In the genomic region with DNA sequence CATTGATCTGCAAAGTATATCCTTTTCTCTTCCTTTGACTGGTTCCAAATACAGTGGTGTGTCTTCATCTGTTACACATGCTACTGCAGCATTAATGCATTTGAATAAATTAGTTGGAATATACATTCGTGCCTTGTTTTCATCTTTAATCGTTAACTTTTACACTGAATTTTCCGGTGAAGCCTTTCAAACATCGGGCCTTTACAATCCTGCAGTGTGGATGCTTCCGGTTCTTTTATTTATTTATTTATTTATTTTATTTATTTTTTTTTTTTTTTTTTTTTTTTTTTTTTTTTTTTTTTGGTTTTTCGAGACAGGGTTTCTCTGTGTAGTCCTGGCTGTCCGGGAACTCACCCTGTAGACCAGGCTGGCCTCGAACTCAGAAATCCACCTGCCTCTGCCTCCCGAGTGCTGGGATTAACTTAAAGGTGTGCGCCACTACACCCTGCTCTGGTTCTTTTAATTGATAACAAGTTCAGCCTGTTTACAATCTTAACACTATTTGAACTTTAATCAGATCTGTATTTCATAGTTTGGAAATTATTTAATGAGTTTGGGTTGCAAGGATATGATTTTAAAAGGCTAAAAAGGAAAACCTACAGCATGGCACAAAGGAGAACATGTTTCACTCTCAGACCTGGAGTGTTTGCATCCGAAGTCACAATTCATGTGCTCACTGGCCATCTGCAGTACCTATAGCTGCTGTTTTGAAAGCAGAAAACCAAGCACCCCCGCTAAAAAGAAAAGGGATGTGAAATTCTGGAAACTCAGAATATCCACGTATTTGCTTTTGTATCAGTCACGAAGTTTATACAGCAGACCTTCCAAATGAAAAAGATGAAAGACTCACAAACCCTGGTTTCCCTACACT, we compare ENCODE assay signal across 9 mouse cellular contexts. TPM values are rescaled to one million over a fixed set of nuclear protein-coding genes. Genes with fewer than 3 reads are reported as not detected.
DNase-seq lines count a peak whose midpoint lies in the region; ATAC-seq and TF ChIP-seq lines count a peak whose summit lies in the region.
"Had no signal": no experiment of that assay in that cellular context is flagged by ENCODE, and none has a peak within 500 bp of the region (broad histone marks: within the 10 kb centered on the region; RNA-seq: fewer than 3 reads in every experiment).

No protein-coding gene starts in this region.

- H3K9ac ChIP-seq in heart, adult 2 months (ENCODE audit: low read depth, low read length) = peak overlapping the region; percentile 36; the same call in 1 of the 2 replicates
- peak overlapping the region; percentile 94 for H3K9ac ChIP-seq in ES-Bruce4 (ENCODE audit: low read depth, poor library complexity, severe bottlenecking)
- peak overlapping the region; percentile 98 for H3K9ac ChIP-seq in liver, postnatal 0 days (replicated peaks)

- H3K9me3 ChIP-seq in ES-Bruce4 (replicated peaks; ENCODE audit: control insufficient read depth, insufficient read depth, low read length, poor library complexity, severe bottlenecking) = no peaks in the 10 kb centered on the region
- no peaks in the 10 kb centered on the region for H3K9me3 ChIP-seq in liver, postnatal 0 days (ENCODE audit: low read length)

- DNase-seq in heart, adult 2 months = no peak
- no peak for DNase-seq in heart, postnatal 10 days
- no peak for DNase-seq in liver, postnatal 0 days
- DNase-seq in adrenal gland, postnatal 36 days = no peak
- DNase-seq in left cerebral cortex, postnatal 14 days (ENCODE audit: low spot score in 2 of 2) = no peak
- DNase-seq in cerebellum, adult 11-12 months = no peak

- H3K36me3 ChIP-seq in heart, adult 2 months (ENCODE audit: control insufficient read depth, insufficient read depth, low read length) = peaks cover 16% of the 10 kb centered on the region
- H3K36me3 ChIP-seq in ES-Bruce4 (ENCODE audit: control insufficient read depth, insufficient read depth, low read length, poor library complexity, severe bottlenecking) = peaks cover 29% of the 10 kb centered on the region
- H3K36me3 ChIP-seq in liver, postnatal 0 days (replicated peaks; ENCODE audit: insufficient read depth, low read length) = peaks cover 19% of the 10 kb centered on the region

- H3K79me2 ChIP-seq in heart, adult 2 months (replicated peaks; ENCODE audit: control insufficient read depth, insufficient read depth, low read length) = peaks cover 4% of the 10 kb centered on the region

- no peak for TF ChIP-seq POLR2A in heart, adult 2 months (IDR thresholded peaks at IDR 0.05; ENCODE audit: insufficient read depth, low read depth, low read length)
- TF ChIP-seq POLR2A in ES-Bruce4 (IDR thresholded peaks at IDR 0.05; ENCODE audit: insufficient read depth, low read length) = no peak

- WGBS in heart, adult 2 months = 48% methylated on average over 14 of the region's 14 CpGs
- 47% methylated on average over 14 of the region's 14 CpGs for WGBS in liver, postnatal 0 days (ENCODE audit: insufficient replicate concordance)

- peaks cover 5% of the 10 kb centered on the region for H3K4me1 ChIP-seq in heart, adult 2 months (ENCODE audit: control insufficient read depth, insufficient read depth, low read length)
- no peaks in the 10 kb centered on the region for H3K4me1 ChIP-seq in ES-Bruce4 (ENCODE audit: control insufficient read depth, insufficient read depth, low read length)
- peaks cover 32% of the 10 kb centered on the region for H3K4me1 ChIP-seq in liver, postnatal 0 days (ENCODE audit: insufficient read depth)

- intact Hi-C loops in heart, adult 2 months (cut with DNase I) = loop anchor here (2.0 kb wide), 1 partner anchor 19 kb away; no protein-coding TSS in a partner anchor
- intact Hi-C loops in heart, postnatal 10 days (cut with DNase I) = no loop called here
- intact Hi-C loops in left cerebral cortex, postnatal 14 days (cut with DNase I) = no loop called here

- ATAC-seq in granulocyte monocyte progenitor cell, adult 5-6 weeks (replicated peaks; ENCODE audit: poor library complexity, severe bottlenecking) = peak; percentile 31
- no peak for ATAC-seq in liver, postnatal 0 days

- no peaks in the 10 kb centered on the region for H3K27me3 ChIP-seq in heart, adult 2 months (ENCODE audit: control insufficient read depth, insufficient read depth, low read length)
- H3K27me3 ChIP-seq in ES-Bruce4 (ENCODE audit: control insufficient read depth, insufficient read depth, low read length, poor library complexity, severe bottlenecking) = no peaks in the 10 kb centered on the region
- no peaks in the 10 kb centered on the region for H3K27me3 ChIP-seq in liver, postnatal 0 days (ENCODE audit: insufficient read depth, low read length)

- peak overlapping the region; percentile 81 for H3K4me2 ChIP-seq in liver, postnatal 0 days (ENCODE audit: low read depth, low read length)

- peak overlapping the region; percentile 92 for H3K4me3 ChIP-seq in heart, adult 2 months
- H3K4me3 ChIP-seq in ES-Bruce4 (ENCODE audit: low read depth, low read length) = peak overlapping the region; percentile 47
- peak overlapping the region; percentile 99 for H3K4me3 ChIP-seq in liver, postnatal 0 days (ENCODE audit: low read depth, low read length)

- no peak for TF ChIP-seq CTCF in heart, adult 2 months (IDR thresholded peaks at IDR 0.05)
- no peak for TF ChIP-seq CTCF in ES-Bruce4 (IDR thresholded peaks at IDR 0.05; ENCODE audit: low read depth, low read length)
- no peak for TF ChIP-seq CTCF in liver, postnatal 0 days (IDR thresholded peaks at IDR 0.05; ENCODE audit: low read depth)

- H3K27ac ChIP-seq in heart, adult 2 months = peak overlapping the region; percentile 91
- H3K27ac ChIP-seq in ES-Bruce4 (ENCODE audit: insufficient read depth, low read length) = peak overlapping the region; percentile 86
- peak overlapping the region; percentile 99 for H3K27ac ChIP-seq in liver, postnatal 0 days (ENCODE audit: low read depth)

- TF ChIP-seq EP300 in heart, adult 2 months (IDR thresholded peaks at IDR 0.05; ENCODE audit: insufficient read depth, low read depth, low read length) = no peak
- TF ChIP-seq EP300 in ES-Bruce4 (IDR thresholded peaks at IDR 0.05; ENCODE audit: insufficient read depth, low read depth, low read length) = no peak
- TF ChIP-seq EP300 in liver, postnatal 0 days (IDR thresholded peaks at IDR 0.05; ENCODE audit: low read depth) = no peak

RNA-seq across cellular contexts. Expression of a gene that starts 0.6 kb away (rescaled TPM):
- 10 to 100 TPM; 53.7 to 54.7 TPM for total RNA-seq in heart, adult 2 months (2021)
- polyA plus RNA-seq in heart, adult 2 months (2012; rRNA removed) = 23.3 and 37.5 TPM in 2 replicates
- total RNA-seq in heart, postnatal 10 days (2021) = 10 to 100 TPM; 73.3 to 77.8 TPM
- polyA plus RNA-seq in ES-Bruce4 (2011; ENCODE audit: insufficient read depth, insufficient read length, low read depth, missing spikeins) = 111 and 122 TPM in 2 replicates
- total RNA-seq in granulocyte monocyte progenitor cell, adult 5-6 weeks (2014; fragmentation: Nextera tagmentation) = 92.2 and 108 TPM in 2 replicates
- 102 and 108 TPM in 2 replicates for total RNA-seq in granulocyte monocyte progenitor cell, adult 5-6 weeks (2017)
- 149 and 154 TPM in 2 replicates for polyA plus RNA-seq in liver, postnatal 0 days (2015; fragmentation: Nextera tagmentation; extraction: Ambion mirVana)
- total RNA-seq in adrenal gland, postnatal 36 days (2021) = 10 to 100 TPM; 83.7 to 87.3 TPM
- total RNA-seq in left cerebral cortex, postnatal 14 days (2021) = 10 to 100 TPM; 62.7 to 67.1 TPM

RNA-seq across cellular contexts. Expression of a gene that starts 22.5 kb away (rescaled TPM):
- 10 to 100 TPM; 96.7 to 97.0 TPM for total RNA-seq in heart, adult 2 months (2021)
- 34.1 and 62.8 TPM in 2 replicates for polyA plus RNA-seq in heart, adult 2 months (2012; rRNA removed)
- 100 to 1,000 TPM; 102 to 107 TPM for total RNA-seq in heart, postnatal 10 days (2021)
- 63.6 and 65.6 TPM in 2 replicates for polyA plus RNA-seq in ES-Bruce4 (2011; ENCODE audit: insufficient read depth, insufficient read length, low read depth, missing spikeins)
- 92.4 and 110 TPM in 2 replicates for total RNA-seq in granulocyte monocyte progenitor cell, adult 5-6 weeks (2014; fragmentation: Nextera tagmentation)
- total RNA-seq in granulocyte monocyte progenitor cell, adult 5-6 weeks (2017) = 108 and 140 TPM in 2 replicates
- polyA plus RNA-seq in liver, postnatal 0 days (2015; fragmentation: Nextera tagmentation; extraction: Ambion mirVana) = 38.4 and 42.5 TPM in 2 replicates
- 100 to 1,000 TPM in 1 of 2 experiments, 10 to 100 TPM in 1; 90.7 to 114 TPM for total RNA-seq in adrenal gland, postnatal 36 days (2021)
- 10 to 100 TPM; 43.2 to 44.6 TPM for total RNA-seq in left cerebral cortex, postnatal 14 days (2021)

RNA-seq across cellular contexts. Expression of a gene that starts 26.1 kb away (rescaled TPM):
- not detected for total RNA-seq in heart, adult 2 months (2021)
- not detected in 2 replicates for polyA plus RNA-seq in heart, adult 2 months (2012; rRNA removed)
- not detected for total RNA-seq in heart, postnatal 10 days (2021)
- 0.18 and 0.61 TPM in 2 replicates for polyA plus RNA-seq in ES-Bruce4 (2011; ENCODE audit: insufficient read depth, insufficient read length, low read depth, missing spikeins)
- not detected in 2 replicates for total RNA-seq in granulocyte monocyte progenitor cell, adult 5-6 weeks (2014; fragmentation: Nextera tagmentation)
- total RNA-seq in granulocyte monocyte progenitor cell, adult 5-6 weeks (2017) = not detected in 2 replicates
- not detected in 2 replicates for polyA plus RNA-seq in liver, postnatal 0 days (2015; fragmentation: Nextera tagmentation; extraction: Ambion mirVana)
- not detected for total RNA-seq in adrenal gland, postnatal 36 days (2021)
- not detected for total RNA-seq in left cerebral cortex, postnatal 14 days (2021)
- total RNA-seq: common myeloid progenitor, adult 5-6 weeks had no signal

Comparison
In these comparisons a context has a peak if more than half of its experiments do, and no peak if none do; other contexts are left out.
1. H3K4me3 ChIP-seq: peak in every context shown above with its lines; median percentile 99 in liver, postnatal 0 days; 92 in heart, adult 2 months; 47 in ES-Bruce4.
2. H3K9ac ChIP-seq: peak in every context shown above with its lines; median percentile 98 in liver, postnatal 0 days; 94 in ES-Bruce4; 36 in heart, adult 2 months.